Mouse (Mus musculus) lung, embryonic 16.5 days (tissue): ENCODE measurements around the gene Sftpd. TPM values are rescaled to one million over a fixed set of nuclear protein-coding genes. Genes with fewer than 3 reads are reported as not detected.

Experiments used
- ATAC-seq: fragments of 200-750 bp; cut with Nextera tagmentation; 2 replicates; pipeline ENCODE4 v1.8.0; 2017; ENCODE audit warnings: low read depth, mild to moderate bottlenecking, moderate library complexity
- H3K27ac ChIP-seq: fragments of 300-500 bp; sonication (generic); 2 replicates; pipeline ENCODE4 v1.5.1; 2014; ENCODE audit warnings: mild to moderate bottlenecking, control low read depth, low read length
- H3K27me3 ChIP-seq: fragments of 300-500 bp; sonication (generic); 2 replicates; pipeline ENCODE4 v1.6.1; 2014; ENCODE audit warnings: low read depth, low read length, mixed read lengths; ENCODE audit not compliant: control insufficient read depth, insufficient read depth
- H3K36me3 ChIP-seq: fragments of 300-500 bp; sonication (generic); 2 replicates; pipeline ENCODE4 v1.6.1; 2014; ENCODE audit warnings: low read length; ENCODE audit not compliant: control insufficient read depth, insufficient read depth
- H3K4me1 ChIP-seq: fragments of 300-500 bp; sonication (generic); replicated peaks from 2 replicates; pipeline ENCODE4 v1.6.1; 2014; ENCODE audit warnings: low read length, mixed read lengths; ENCODE audit not compliant: control insufficient read depth, insufficient read depth
- H3K4me2 ChIP-seq: fragments of 300-500 bp; sonication (generic); 2 replicates; pipeline ENCODE4 v1.6.1; 2014; ENCODE audit warnings: low read depth, low read length, control low read depth
- H3K4me3 ChIP-seq: fragments of 300-500 bp; sonication (generic); 2 replicates; pipeline ENCODE4 v1.5.1; 2014; ENCODE audit warnings: mild to moderate bottlenecking, low read length, control low read depth
- H3K9ac ChIP-seq: fragments of 300-500 bp; sonication (generic); 2 replicates; pipeline ENCODE4 v1.6.1; 2014; ENCODE audit warnings: low read length, control low read depth
- H3K9me3 ChIP-seq: fragments of 300-500 bp; sonication (generic); 2 replicates; pipeline ENCODE4 v1.6.1; 2016; ENCODE audit warnings: low read length; ENCODE audit not compliant: control insufficient read depth
- whole genome bisulfite sequencing: fragments of 180-500 bp; shearing (Covaris S2); extraction: QIAGEN DNeasy Blood & Tissue Kit; methylation state at CpG from one replicate; pipeline ENCODE4 v1.1.7; 2014; 5-methylcytosine and 5-hydroxymethylcytosine counted together
- polyA plus RNA-seq: library from polyadenylated mRNA; unstranded; fragments of >200 nt; fragmentation: Nextera tagmentation; extraction: Ambion mirVana; gene quantifications from 2 replicates; pipeline ENCODE4 v1.2.1, GENCODE M21; 2015

Gene Sftpd
- polyA plus RNA-seq, 1 experiment from 2014 or later = 3.3 TPM

DNA sequence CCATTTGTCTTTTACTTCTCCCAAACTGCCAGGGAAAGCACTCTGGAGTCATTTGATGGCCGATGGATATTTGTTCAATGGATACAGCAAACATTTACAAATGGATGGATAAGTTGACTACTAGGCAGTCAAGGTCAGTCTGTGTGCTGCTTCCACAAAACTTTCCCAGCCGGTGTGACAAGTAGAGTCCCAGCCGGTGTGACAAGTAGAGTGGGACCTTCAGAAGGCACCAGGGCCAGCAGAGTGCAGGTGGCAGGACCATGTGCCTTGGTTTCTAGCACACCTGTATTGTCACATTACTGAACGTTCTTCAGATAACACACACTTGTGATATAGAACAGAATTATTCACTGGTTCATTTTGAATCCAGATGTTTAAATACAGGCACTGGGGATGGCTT, 24.9 kb downstream of the Sftpd start:
- H3K36me3 ChIP-seq = no peaks in the 10 kb centered on the region
- ATAC-seq = peak; percentile 54; the same call in 1 of the 2 replicates
- WGBS = 53% methylated on average over 4 of the region's 4 CpGs
- no peak overlapping the region for H3K4me2 ChIP-seq
- H3K4me3 ChIP-seq = no peak overlapping the region
- H3K27ac ChIP-seq = peak overlapping the region; percentile 27; the same call in 1 of the 2 replicates
- peaks cover 2% of the 10 kb centered on the region; the same call in 1 of the 2 replicates for H3K4me1 ChIP-seq
- no peak overlapping the region for H3K9ac ChIP-seq
- H3K27me3 ChIP-seq = no peaks in the 10 kb centered on the region
- no peaks in the 10 kb centered on the region for H3K9me3 ChIP-seq

DNA sequence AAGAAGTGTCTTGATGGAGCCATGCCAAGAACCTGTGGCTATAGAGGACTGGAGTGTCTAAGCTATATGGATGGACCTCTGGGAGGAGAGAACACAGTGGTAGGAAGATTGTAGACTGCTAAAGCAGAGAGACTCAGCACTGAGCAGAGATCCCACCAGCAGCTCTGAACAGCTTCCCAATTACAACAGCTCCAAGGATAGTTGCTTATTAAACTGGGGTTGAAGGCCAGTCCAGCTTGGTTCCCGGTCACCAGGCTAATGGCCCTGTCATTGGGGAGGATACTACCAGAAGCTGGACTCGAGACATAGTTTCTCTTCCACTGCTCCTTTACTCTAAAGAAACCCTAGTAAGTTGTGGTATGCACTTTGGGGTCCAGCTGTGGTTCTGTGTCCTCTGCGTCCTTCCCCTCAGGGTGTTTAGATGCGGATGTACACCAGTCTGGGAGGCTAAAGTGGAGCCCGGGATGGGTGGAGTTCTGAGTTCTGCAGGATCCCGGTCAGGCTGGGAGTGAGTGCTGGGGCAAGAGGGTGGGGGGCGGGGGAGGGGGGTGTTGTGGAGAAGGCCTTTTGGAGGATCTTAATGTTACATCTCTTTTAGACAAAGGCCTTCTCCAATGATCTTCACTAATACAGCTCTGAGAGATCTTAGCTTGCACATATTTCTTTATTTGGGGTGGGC, 33.6 kb downstream of the Sftpd start, which contains the start of gene Mbl1:
Mbl1 (plus strand) TSS at position 239 of the 679 bp plus-strand sequence.
- H3K9ac ChIP-seq = no peak within 1 kb of the TSS
- H3K27me3 ChIP-seq = no peaks in the 10 kb centered on the region
- H3K27ac ChIP-seq = no peak within 1 kb of the TSS
- no peaks in the 10 kb centered on the region for H3K36me3 ChIP-seq
- no peaks in the 10 kb centered on the region for H3K4me1 ChIP-seq
- no peak within 1 kb of the TSS for H3K4me3 ChIP-seq
- no peak within 1 kb of the TSS for H3K4me2 ChIP-seq
- 76% methylated on average over 7 of the region's 7 CpGs for whole genome bisulfite sequencing
- no peak for ATAC-seq
- no peaks in the 10 kb centered on the region for H3K9me3 ChIP-seq

DNA sequence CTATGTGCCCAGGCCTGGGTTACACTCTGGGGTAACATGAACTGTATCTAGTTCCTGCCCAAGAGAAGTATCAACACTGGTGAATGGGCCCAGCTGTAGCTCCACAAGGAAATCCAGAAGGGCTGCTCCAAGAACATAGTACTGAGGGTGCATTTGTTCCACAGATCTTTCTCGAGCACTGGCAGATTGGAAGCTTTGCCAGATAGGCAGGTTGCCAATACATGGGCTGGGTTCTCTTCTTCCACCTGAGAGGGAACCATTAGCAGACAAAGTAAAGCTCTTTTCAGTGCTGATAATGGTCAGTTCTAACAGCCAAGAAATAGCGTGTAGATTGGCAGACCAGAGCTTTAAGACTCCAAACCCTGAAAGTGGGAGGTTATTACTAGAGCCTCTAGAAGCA, 37.6 kb downstream of the Sftpd start:
- Histone ChIP-seq H3K36me3 (no peaks in the 10 kb centered on the region), H3K4me3 (no peak overlapping the region), H3K4me2 (no peak overlapping the region), H3K27ac (peak overlapping the region; percentile 87), H3K9me3 (no peaks in the 10 kb centered on the region), H3K27me3 (no peaks in the 10 kb centered on the region), H3K9ac (no peak overlapping the region), H3K4me1 (no peaks in the 10 kb centered on the region)
- peak; percentile 42 for ATAC-seq
- 47% methylated on average over 2 of the region's 2 CpGs for WGBS

DNA sequence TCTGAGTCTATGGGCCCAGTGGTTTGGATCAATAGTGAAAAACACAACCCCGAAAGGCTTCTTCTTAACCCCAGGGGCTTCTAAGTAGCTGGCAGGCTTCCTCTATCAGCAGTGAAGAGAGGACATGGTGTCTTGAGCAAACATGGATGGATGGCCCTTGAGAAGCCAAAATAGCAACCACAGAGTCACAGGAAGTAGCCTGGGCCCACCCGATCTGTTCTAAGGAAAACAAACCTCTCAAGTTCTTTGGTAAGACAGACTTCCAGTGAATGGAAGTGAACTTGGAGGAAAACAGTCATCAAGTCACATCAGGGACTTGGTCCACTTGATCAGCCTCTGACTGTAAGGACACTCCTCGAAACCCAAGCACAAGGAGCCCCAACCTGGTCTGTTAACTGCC, 38.0 kb downstream of the Sftpd start:
- Histone ChIP-seq H3K4me2 (no peak overlapping the region), H3K27ac (peak overlapping the region; percentile 87), H3K27me3 (no peaks in the 10 kb centered on the region), H3K36me3 (no peaks in the 10 kb centered on the region), H3K4me1 (no peaks in the 10 kb centered on the region), H3K4me3 (no peak overlapping the region), H3K9ac (no peak overlapping the region), H3K9me3 (no peaks in the 10 kb centered on the region)
- peak; percentile 39; the same call in 1 of the 2 replicates for ATAC-seq
- WGBS = 48% methylated on average over 3 of the region's 3 CpGs

DNA sequence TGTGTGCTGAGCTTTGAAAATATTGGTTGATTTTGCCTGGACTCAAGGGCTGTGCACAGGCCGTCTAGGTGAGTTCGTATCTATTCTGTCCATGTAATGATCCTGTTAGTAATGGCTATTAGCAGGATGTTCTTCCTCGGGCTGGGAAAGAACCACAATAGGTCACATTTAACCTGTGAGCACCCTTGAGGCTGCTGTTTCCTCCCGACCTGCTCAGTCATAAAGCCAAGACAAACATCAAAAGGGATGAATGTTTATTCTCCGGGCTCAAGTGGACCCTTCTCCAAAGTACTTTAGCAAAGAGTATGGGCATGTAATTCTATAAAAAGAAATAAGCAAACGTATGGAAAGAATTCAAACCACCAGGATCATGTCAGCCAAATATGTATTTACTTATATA, 38.9 kb downstream of the Sftpd start:
- Histone ChIP-seq H3K36me3 (no peaks in the 10 kb centered on the region), H3K9ac (no peak overlapping the region), H3K4me3 (no peak overlapping the region), H3K27me3 (no peaks in the 10 kb centered on the region), H3K4me1 (no peaks in the 10 kb centered on the region), H3K9me3 (no peaks in the 10 kb centered on the region), H3K4me2 (no peak overlapping the region), H3K27ac (no peak overlapping the region)
- ATAC-seq = peak; percentile 90
- WGBS = 41% methylated on average over 6 of the region's 6 CpGs

DNA sequence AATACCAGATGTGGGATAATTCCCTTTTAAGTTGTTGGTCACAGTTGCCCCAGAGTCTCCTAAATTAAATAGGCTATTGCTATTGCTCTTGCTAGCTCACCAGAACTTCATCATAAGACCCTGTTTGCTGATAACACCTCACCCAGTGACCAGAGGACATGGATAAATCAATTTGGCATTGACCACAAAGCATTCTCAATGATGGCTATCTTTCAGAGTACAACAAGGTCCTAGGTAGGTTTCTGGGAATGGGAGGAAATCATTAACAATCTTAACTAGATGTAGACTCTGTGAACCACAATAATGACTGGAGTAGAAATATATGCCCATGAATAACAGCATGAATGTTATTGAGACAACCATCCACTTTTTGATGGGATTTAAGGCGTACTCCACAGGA, 44.3 kb downstream of the Sftpd start:
- H3K27ac ChIP-seq = no peak overlapping the region
- ATAC-seq = no peak
- H3K4me1 ChIP-seq = 0 out of 2 replicates have a peak, but pooled peaks cover 3% of the 10 kb centered on the region
- 75% methylated on average over 1 of the region's 1 CpGs for WGBS
- no peaks in the 10 kb centered on the region for H3K27me3 ChIP-seq
- no peak overlapping the region for H3K4me2 ChIP-seq
- H3K9me3 ChIP-seq = no peaks in the 10 kb centered on the region
- no peak overlapping the region for H3K9ac ChIP-seq
- H3K4me3 ChIP-seq = no peak overlapping the region
- no peaks in the 10 kb centered on the region for H3K36me3 ChIP-seq

DNA sequence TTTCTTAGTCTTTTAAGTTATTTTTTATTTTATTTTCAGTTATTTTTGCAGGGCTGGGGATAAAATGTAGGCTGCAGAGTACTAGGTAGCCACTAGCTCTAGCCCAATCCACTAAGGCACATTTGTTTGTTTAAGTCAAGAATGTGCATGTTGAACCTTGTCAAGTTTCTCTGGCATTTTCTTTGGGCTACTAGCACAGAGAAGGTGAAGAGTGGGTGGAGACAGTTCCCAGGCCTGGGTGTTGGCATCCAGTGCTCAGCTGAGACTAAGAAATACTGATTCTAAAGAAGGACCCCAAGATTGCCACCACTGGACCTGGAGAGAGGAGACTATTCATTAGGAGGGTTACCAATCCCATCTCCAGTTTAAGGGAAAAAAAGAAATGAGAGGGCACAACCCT, 47.9 kb downstream of the Sftpd start:
- no peaks in the 10 kb centered on the region for H3K36me3 ChIP-seq
- H3K9ac ChIP-seq = no peak overlapping the region
- peak; percentile 67 for ATAC-seq
- no peak overlapping the region for H3K4me2 ChIP-seq
- H3K4me3 ChIP-seq = no peak overlapping the region
- H3K27me3 ChIP-seq = no peaks in the 10 kb centered on the region
- no peaks in the 10 kb centered on the region for H3K9me3 ChIP-seq
- H3K27ac ChIP-seq = peak overlapping the region; percentile 13; the same call in 1 of the 2 replicates
- 0 out of 2 replicates have a peak, but pooled peaks cover 3% of the 10 kb centered on the region for H3K4me1 ChIP-seq

DNA sequence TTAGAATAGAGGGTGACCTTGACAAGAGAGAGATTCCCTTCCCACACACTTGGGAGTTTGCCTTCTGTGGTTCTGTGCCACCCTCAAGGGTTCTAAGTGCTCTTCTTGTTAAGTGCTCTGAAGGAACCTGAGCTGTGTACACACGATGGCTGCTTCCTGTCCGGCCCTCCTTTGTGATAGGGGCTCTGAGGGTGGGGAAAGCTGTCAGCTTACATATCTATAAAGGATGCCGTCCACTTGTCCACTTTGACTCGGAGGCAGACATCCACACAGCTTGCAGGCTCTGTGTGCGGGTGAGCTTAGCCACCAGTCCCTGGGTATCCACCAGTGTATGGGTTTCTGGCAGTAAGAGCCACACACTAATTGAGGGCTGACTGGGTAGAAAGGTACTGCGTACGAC, 53.4 kb downstream of the Sftpd start, which contains the start of gene Sftpa1:
Sftpa1 (plus strand) TSS at position 243 of the 400 bp plus-strand sequence.
- Histone ChIP-seq H3K4me3 (no peak within 1 kb of the TSS), H3K27ac (no peak within 1 kb of the TSS), H3K4me2 (no peak within 1 kb of the TSS), H3K4me1 (no peaks in the 10 kb centered on the region), H3K27me3 (no peaks in the 10 kb centered on the region), H3K36me3 (no peaks in the 10 kb centered on the region), H3K9ac (no peak within 1 kb of the TSS), H3K9me3 (no peaks in the 10 kb centered on the region)
- ATAC-seq = peak; percentile 47; the same call in 1 of the 2 replicates
- 56% methylated on average over 7 of the region's 7 CpGs for WGBS

DNA sequence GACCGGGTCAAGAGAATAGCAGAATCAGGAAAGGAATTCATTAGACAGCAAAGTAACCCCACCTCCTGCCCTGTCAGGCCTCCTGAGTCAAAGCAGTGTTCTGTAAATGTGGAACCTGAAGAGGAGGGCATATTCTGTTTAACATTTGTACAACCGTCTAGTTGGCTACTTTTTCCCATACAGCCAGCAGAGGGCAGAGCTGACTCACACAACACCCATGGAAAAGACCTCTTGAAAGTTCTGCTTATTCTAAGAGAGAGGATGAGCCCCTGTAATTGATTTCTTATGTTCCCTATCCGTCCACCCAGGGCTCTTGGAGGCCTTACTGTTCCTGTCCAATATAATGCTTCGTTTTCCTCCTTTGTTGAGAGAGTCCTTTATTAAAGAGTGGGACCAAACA, 57.0 kb downstream of the Sftpd start:
- ATAC-seq = 0 out of 2 replicates have a peak, but pooled peaks have one; percentile 36

More for the DNA sequence above, 57.0 kb downstream of the Sftpd start:
- H3K27ac ChIP-seq = no peak overlapping the region
- no peak overlapping the region for H3K4me3 ChIP-seq
- no peak overlapping the region for H3K9ac ChIP-seq
- no peaks in the 10 kb centered on the region for H3K9me3 ChIP-seq
- no peaks in the 10 kb centered on the region for H3K4me1 ChIP-seq
- no peaks in the 10 kb centered on the region for H3K36me3 ChIP-seq
- H3K4me2 ChIP-seq = no peak overlapping the region
- 16% methylated on average over 4 of the region's 4 CpGs for WGBS
- no peaks in the 10 kb centered on the region for H3K27me3 ChIP-seq
